In genomic region chr5:25532256-25533147, GRCm38 (mm10) we compare ENCODE assay signal across 13 mouse cellular contexts. TPM values are rescaled to one million over a fixed set of nuclear protein-coding genes. Genes with fewer than 3 reads are reported as not detected.
DNase-seq lines count a peak whose midpoint lies in the region; ATAC-seq and TF ChIP-seq lines count a peak whose summit lies in the region.
"Had no signal": no experiment of that assay in that cellular context is flagged by ENCODE, and none has a peak within 500 bp of the region (broad histone marks: within the 10 kb centered on the region; RNA-seq: fewer than 3 reads in every experiment).

No protein-coding gene starts in this region.

- H3K27ac ChIP-seq in testis, adult 2 months (ENCODE audit: control insufficient read depth, insufficient read depth, low read depth, low read length): no peak overlapping the region
- peak overlapping the region; percentile 70 for H3K27ac ChIP-seq in liver, embryonic 11.5 days (ENCODE audit: low read depth, low read length)
- H3K27ac ChIP-seq: embryonic facial prominence, embryonic 15.5 days; limb, embryonic 10.5 days had no signal

- H3K9me3 ChIP-seq in liver, embryonic 11.5 days (ENCODE audit: control insufficient read depth, low read length): no peaks in the 10 kb centered on the region
- H3K9me3 ChIP-seq: embryonic facial prominence, embryonic 15.5 days; limb, embryonic 10.5 days had no signal

- H3K9ac ChIP-seq in liver, embryonic 11.5 days (ENCODE audit: low read depth, low read length): no peak overlapping the region; the same call in 1 of the 2 replicates
- H3K9ac ChIP-seq: embryonic facial prominence, embryonic 15.5 days had no signal

- H3K36me3 ChIP-seq in testis, adult 2 months (ENCODE audit: control insufficient read depth, insufficient read depth, low read length): no peaks in the 10 kb centered on the region
- no peaks in the 10 kb centered on the region for H3K36me3 ChIP-seq in liver, embryonic 11.5 days (ENCODE audit: control insufficient read depth, insufficient read depth, low read length)
- H3K36me3 ChIP-seq: embryonic facial prominence, embryonic 15.5 days; limb, embryonic 10.5 days had no signal

- no peak for TF ChIP-seq POLR2A in testis, adult 2 months (IDR thresholded peaks at IDR 0.05; ENCODE audit: control insufficient read depth, low read depth, low read length)

- intact Hi-C loops in heart, postnatal 25 days (cut with DNase I): loop anchor here (5.0 kb wide), 1 partner anchor 170 kb away; no protein-coding TSS in a partner anchor

- 0 out of 2 replicates have a peak overlapping the region, but pooled peaks have one; percentile 9 for H3K4me2 ChIP-seq in liver, embryonic 11.5 days
- H3K4me2 ChIP-seq: embryonic facial prominence, embryonic 15.5 days had no signal

- H3K27me3 ChIP-seq in testis, adult 2 months (ENCODE audit: control insufficient read depth, insufficient read depth, low read length): no peaks in the 10 kb centered on the region
- no peaks in the 10 kb centered on the region for H3K27me3 ChIP-seq in liver, embryonic 11.5 days (replicated peaks; ENCODE audit: control insufficient read depth, insufficient read depth, low read length)
- H3K27me3 ChIP-seq: embryonic facial prominence, embryonic 15.5 days had no signal

- DNase-seq in heart, adult 11 months: peak; percentile 93
- DNase-seq in heart, postnatal 25 days (ENCODE audit: low spot score): no peak
- DNase-seq in testis, postnatal 14 days (ENCODE audit: low spot score): no peak
- no peak for DNase-seq in liver, embryonic 11.5 days (ENCODE audit: low spot score)
- no peak for DNase-seq in adipocyte (ENCODE audit: low spot score)
- no peak for DNase-seq in lung, postnatal 4 days
- DNase-seq: cerebellum, adult 11 months; kidney, postnatal 10 days had no signal

- peaks cover 12% of the 10 kb centered on the region for H3K4me1 ChIP-seq in testis, adult 2 months (ENCODE audit: control insufficient read depth, insufficient read depth, low read length)
- H3K4me1 ChIP-seq in liver, embryonic 11.5 days (replicated peaks; ENCODE audit: control insufficient read depth, insufficient read depth, low read length): peaks cover 25% of the 10 kb centered on the region

- no peak for ATAC-seq in liver, embryonic 11.5 days (replicated peaks; ENCODE audit: low FRiP score)

- peak overlapping the region; percentile 0; the same call in 1 of the 2 replicates for H3K4me3 ChIP-seq in testis, adult 2 months (ENCODE audit: control insufficient read depth, low read depth, low read length)
- no peak overlapping the region for H3K4me3 ChIP-seq in liver, embryonic 11.5 days (ENCODE audit: low read depth, low read length)
- H3K4me3 ChIP-seq: embryonic facial prominence, embryonic 15.5 days; limb, embryonic 10.5 days had no signal

- no peak for TF ChIP-seq CTCF in testis, adult 2 months (IDR thresholded peaks at IDR 0.05; ENCODE audit: control insufficient read depth, insufficient read depth, insufficient replicate concordance, low read depth, low read length)

- WGBS in liver, embryonic 11.5 days: 49% methylated on average over 18 of the region's 18 CpGs

RNA-seq across cellular contexts. Expression of gene Cct8l1, which starts 16.6 kb away (rescaled TPM):
- under 1 TPM in 1 of 2 experiments, not detected in 1; 0.16 TPM for total RNA-seq in heart, postnatal 25 days (2021)
- 102 and 108 TPM in 2 replicates for polyA plus RNA-seq in testis, adult 2 months (2012; rRNA removed)
- not detected in 2 replicates for polyA plus RNA-seq in liver, embryonic 11.5 days (2014; fragmentation: Nextera tagmentation; extraction: Ambion mirVana)
- total RNA-seq: granulocyte monocyte progenitor cell, adult 5-6 weeks had no signal
- polyA plus RNA-seq: embryonic facial prominence, embryonic 15.5 days; hindbrain, embryonic 11.5 days; limb, embryonic 10.5 days had no signal

RNA-seq across cellular contexts. Expression of gene Kmt2c, which starts 33.9 kb away (rescaled TPM):
- 10 to 100 TPM; 38.4 to 45.5 TPM for total RNA-seq in heart, postnatal 25 days (2021)
- polyA plus RNA-seq in testis, adult 2 months (2012; rRNA removed): 7.3 and 7.7 TPM in 2 replicates
- 12.4 and 14.0 TPM in 2 replicates for polyA plus RNA-seq in liver, embryonic 11.5 days (2014; fragmentation: Nextera tagmentation; extraction: Ambion mirVana)

Comparison
In these comparisons a context has a peak if more than half of its experiments do, and no peak if none do; other contexts are left out.
1. RNA of gene Cct8l1, which starts 16.6 kb away (polyA plus RNA-seq): 102 to 108 TPM in testis, adult 2 months; not detected in liver, embryonic 11.5 days; every median in the first group is over 100 times any median in the second.